Mouse (Mus musculus) layer of hippocampus, postnatal 25 days (tissue): Measurements from ENCODE around the gene Por. TPM values are rescaled to one million over a fixed set of nuclear protein-coding genes. Genes with fewer than 3 reads are reported as not detected.

ENCODE experiments used
- DNase-seq, 2 experiments: peaks; one replicate each; pipeline ENCODE4 v3.0.0; 2022; ENCODE audit warnings: mixed read lengths in 2 of 2, low spot score in 1 of 2; ENCODE audit errors: extremely low spot score in 1 of 2
- total RNA-seq, 2 experiments: library from RNA; stranded (reverse); gene quantifications; 2 replicates each; pipeline ENCODE4 v1.2.3; 2021

Por gene
- total RNA-seq, 2 experiments from 2014 or later, result 100.0 to 102 TPM

- no peak for DNase-seq
Observed at GRCm38 (mm10) chr5:135653209-135653608, 16.6 kb upstream of the Por start.

- DNase-seq, result no peak
Observed at GRCm38 (mm10) chr5:135656046-135656445, 13.8 kb upstream of the Por start.

GRCm38 (mm10) chr5:135657128-135657527, 12.7 kb upstream of the Por start:
- no peak for DNase-seq

GRCm38 (mm10) chr5:135657703-135658373, 12.0 kb upstream of the Por start:
- DNase-seq, result no peak

GRCm38 (mm10) chr5:135659956-135660355, 9.9 kb upstream of the Por start:
- no peak for DNase-seq

GRCm38 (mm10) chr5:135660535-135660934, 9.3 kb upstream of the Por start:
- no peak for DNase-seq

- no peak for DNase-seq
Observed at GRCm38 (mm10) chr5:135666890-135667289, 2.9 kb upstream of the Por start.

GRCm38 (mm10) chr5:135668071-135668470, 1.8 kb upstream of the Por start:
- no peak for DNase-seq

GRCm38 (mm10) chr5:135670881-135671280, 1.0 kb downstream of the Por start:
- no peak for DNase-seq

- DNase-seq, result no peak
Observed at GRCm38 (mm10) chr5:135672509-135672908, 2.7 kb downstream of the Por start.

- DNase-seq, result no peak
Observed at GRCm38 (mm10) chr5:135672980-135673379, 3.1 kb downstream of the Por start.

- DNase-seq, result no peak
Observed at GRCm38 (mm10) chr5:135674349-135674775, 4.5 kb downstream of the Por start.

GRCm38 (mm10) chr5:135674821-135675220, 5.0 kb downstream of the Por start:
- DNase-seq, result peak; percentile 38 to 57

GRCm38 (mm10) chr5:135676696-135677095, 6.9 kb downstream of the Por start:
- no peak for DNase-seq

- no peak for DNase-seq
Observed at GRCm38 (mm10) chr5:135677251-135677650, 7.4 kb downstream of the Por start.

- no peak for DNase-seq
Observed at GRCm38 (mm10) chr5:135678481-135678880, 8.6 kb downstream of the Por start.

GRCm38 (mm10) chr5:135680967-135681545, 11.2 kb downstream of the Por start:
- DNase-seq, result no peak

GRCm38 (mm10) chr5:135682009-135682408, 12.2 kb downstream of the Por start:
- DNase-seq, result no peak

- DNase-seq, result no peak
Observed at GRCm38 (mm10) chr5:135682942-135683570, 13.2 kb downstream of the Por start.

GRCm38 (mm10) chr5:135690401-135690800, 20.6 kb downstream of the Por start:
- DNase-seq, result no peak

GRCm38 (mm10) chr5:135691266-135691665, 21.4 kb downstream of the Por start:
- DNase-seq, result no peak
